Mouse (Mus musculus): Measurements from ENCODE around the gene Ccr4. TPM values are rescaled to one million over a fixed set of nuclear protein-coding genes. Genes with fewer than 3 reads are reported as not detected.

Gene Ccr4
- total RNA-seq (2021): not detected

DNA sequence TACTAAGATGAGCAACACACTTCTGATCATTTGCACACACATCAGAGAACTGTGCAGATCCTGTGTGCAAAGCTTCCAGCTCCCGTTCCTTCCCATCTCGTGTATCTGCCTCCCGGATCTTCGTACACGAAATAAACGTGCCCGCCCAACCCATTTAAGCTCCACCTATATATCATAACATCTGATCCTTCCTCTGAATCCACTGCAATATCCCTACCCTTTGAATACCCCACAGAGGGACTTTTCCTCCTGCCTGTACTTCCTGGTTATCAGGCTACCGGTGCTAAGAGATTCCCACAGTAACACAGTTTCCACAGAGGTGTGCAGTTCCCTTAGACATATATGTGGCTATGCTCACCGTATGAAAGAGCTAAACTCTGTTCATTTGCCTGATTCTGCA is at the start of gene Ccr4:
Ccr4 (minus strand) TSS at position 101 of the 400 bp plus-strand sequence.
- intact Hi-C loops (cut with DNase I): loop anchor here (5.0 kb wide), 1 partner anchor 77 kb away; no protein-coding TSS in a partner anchor
- no peak for DNase-seq

- no peak for DNase-seq
- intact Hi-C loops (cut with DNase I): no loop called here
Observed at GRCm38 (mm10) chr9:114553828-114554227, 49.1 kb upstream of the Ccr4 start.

GRCm38 (mm10) chr9:114550033-114550432 is 45.3 kb upstream of the Ccr4 start:
- DNase-seq: no peak
- intact Hi-C loops (cut with DNase I): no loop called here

DNA sequence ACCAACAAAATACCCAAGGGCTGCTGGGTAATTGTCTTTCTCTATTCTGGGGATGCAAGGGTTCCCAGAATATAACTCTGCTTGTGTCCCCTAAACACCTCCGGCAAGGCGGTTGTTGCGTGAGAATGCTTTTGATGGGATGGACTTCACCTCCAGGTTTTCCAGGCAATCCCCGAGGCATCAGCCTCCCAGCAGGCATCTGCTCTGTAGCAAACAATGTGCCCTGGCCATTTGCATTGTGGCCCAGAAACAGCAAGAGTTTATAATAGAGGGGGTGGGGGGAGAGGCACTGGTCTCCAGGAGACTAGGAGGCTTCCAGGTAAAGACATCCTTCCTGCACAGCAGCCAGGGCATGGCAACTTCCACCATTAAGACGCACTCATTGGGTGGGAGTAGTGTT is 44.4 kb upstream of the Ccr4 start:
- intact Hi-C loops (cut with DNase I): no loop called here
- no peak for DNase-seq

- intact Hi-C loops (cut with DNase I): no loop called here
- no peak for DNase-seq
Observed at GRCm38 (mm10) chr9:114548496-114548895, 43.8 kb upstream of the Ccr4 start.

- intact Hi-C loops (cut with DNase I): no loop called here
- DNase-seq: no peak
Observed at GRCm38 (mm10) chr9:114547643-114548077, 42.9 kb upstream of the Ccr4 start.

GRCm38 (mm10) chr9:114546765-114547164 is 42.0 kb upstream of the Ccr4 start:
- intact Hi-C loops (cut with DNase I): no loop called here

DNA sequence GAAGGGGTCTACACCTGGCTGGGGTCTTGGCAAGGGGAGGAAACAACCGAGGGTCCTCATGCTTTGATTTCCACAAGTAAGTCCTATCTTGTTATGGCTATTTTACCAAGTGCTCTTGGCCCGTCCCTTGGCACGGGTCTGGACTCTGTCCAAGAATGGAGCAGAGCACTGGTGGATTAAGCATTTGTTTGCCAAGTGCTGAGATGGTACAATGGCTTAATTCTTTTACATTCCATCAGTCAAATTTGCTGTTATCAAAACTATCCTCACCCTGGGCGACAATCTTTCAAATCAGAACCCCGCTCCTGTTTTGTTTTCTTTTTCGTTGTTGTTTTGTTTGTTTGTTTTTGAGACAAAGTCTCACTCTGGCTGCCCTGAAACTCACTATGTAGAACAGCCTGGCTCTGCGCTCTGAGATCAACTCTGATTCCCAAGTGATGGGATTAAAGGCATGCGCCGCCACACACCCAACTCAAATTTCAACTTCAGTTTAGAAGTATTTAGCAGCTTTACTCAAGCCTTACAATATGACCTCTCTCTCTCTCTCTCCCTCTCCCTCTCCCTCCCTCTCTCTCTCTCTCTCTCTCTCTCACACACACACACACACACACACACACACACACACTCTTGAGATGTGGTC is 40.2 kb upstream of the Ccr4 start:
- peak; percentile 41 for DNase-seq

More at GRCm38 (mm10) chr9:114546765-114547164, 42.0 kb upstream of the Ccr4 start:
- no peak for DNase-seq

DNA sequence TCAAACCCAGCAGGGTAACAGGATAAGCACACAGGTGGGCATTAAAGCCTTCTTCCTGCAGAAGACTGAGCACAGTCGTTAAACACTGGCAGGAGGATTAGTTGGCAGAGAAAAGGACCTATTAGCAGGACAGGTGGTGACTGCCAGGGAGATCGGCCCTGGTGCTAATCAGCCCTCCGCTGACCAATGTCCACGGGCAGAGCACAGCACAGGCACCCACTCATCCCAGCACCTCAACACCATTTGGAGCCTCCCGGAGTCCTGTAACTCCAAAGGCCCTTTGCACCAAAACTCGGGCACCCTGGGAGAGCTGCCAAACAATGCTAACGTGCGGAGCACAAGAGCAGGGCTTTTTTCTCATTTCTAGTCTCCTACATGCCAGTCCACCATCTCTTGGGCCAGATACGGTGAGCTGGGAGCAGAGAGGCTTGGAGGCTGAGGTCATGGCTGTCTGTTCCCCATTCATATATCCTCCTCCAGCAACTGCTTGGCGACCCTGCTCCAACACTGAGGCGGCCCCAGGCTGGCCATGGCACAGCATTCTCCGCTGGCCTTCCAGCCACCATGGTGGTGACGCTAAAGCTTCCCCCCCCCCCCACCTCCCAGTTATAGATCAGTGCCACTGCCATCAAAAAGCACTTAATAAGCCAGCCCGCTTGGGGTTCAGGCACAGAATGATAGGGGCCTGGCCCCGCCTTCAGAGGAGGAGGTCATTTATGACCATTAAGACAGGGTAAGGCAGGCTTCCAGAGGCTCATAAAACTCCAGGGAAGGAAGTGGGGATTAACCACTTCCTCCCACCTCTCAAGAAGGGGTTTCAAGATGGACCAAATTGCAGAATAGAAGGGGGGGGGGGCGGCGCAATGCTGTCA is 39.4 kb upstream of the Ccr4 start:
- peak; percentile 13 for DNase-seq
- intact Hi-C loops (cut with DNase I): no loop called here

More for the DNA sequence above, 40.2 kb upstream of the Ccr4 start:
- intact Hi-C loops (cut with DNase I): no loop called here

DNA sequence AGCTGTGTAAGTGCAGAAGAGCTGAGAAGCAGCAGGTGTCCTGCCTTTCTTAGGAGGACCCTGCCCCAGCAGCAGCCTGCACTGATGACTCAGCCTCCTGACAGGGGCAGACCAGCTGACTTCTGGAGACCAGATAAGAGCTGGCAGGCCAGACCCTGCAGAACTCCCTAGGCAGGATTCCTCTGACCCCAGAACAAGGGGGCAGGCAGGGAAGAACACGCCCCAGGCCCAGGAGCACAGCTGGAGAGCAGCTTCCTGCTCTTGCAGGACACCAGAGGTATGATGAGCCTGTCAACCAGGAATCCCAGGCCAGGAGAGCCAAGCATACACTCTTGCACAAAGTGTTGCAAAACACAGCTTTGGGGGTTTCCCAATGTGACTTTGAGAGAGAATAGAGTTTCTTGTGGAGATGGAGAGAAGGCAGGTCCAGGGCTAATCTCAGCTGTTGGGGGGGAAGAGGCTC is 36.6 kb upstream of the Ccr4 start:
- intact Hi-C loops (cut with DNase I): no loop called here

DNA sequence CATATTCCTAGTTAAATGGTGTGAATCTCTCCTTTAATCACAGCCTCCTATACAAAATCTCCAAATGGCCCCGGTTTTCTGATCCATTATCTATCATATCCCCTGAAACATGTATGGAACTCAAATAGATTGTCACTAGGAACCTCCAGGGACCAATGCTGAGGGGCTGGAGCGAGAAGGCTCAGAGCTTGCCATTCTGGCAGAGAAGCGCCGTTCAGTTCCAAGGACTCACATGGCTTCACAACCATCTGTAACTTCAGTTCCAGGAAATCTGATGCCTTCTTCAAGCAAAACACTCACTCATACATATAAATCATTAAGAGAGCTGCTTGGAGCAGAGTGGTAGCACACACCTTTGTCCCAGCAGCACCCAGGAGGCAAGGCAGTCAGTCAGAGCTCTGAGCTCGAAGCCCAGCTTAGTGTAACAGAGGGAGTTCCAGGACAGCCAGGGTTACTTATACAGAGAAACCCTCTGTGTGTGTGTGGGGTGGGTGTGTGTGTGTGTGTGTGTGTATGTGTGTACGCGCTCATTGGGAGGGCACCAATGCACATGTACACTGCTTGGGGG is 34.4 kb upstream of the Ccr4 start:
- intact Hi-C loops (cut with DNase I): no loop called here
- no peak for DNase-seq

More for the DNA sequence above, 36.6 kb upstream of the Ccr4 start:
- no peak for DNase-seq

DNA sequence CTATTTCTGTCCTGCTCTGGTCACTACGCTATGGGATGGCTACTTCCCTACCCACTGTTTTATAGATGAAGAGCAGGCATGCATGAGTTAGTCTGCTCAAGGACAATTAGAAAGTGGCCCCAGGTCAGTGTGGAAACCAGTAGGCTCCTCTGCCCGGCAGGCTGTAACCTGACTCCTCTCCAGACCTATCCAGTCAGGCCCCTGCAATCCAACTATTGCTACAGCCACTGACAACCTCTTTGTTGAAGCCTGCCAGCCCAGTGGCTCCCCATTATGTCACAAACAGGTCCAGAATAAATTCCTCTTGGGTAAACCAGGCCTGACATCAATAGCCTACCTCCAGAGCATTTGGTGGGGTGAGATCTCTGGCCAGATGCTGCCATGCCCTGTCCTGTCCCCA is 31.9 kb upstream of the Ccr4 start:
- no peak for DNase-seq
- intact Hi-C loops (cut with DNase I): no loop called here

GRCm38 (mm10) chr9:114534747-114535517 is 30.2 kb upstream of the Ccr4 start:
- intact Hi-C loops (cut with DNase I): no loop called here
- no peak for DNase-seq

DNA sequence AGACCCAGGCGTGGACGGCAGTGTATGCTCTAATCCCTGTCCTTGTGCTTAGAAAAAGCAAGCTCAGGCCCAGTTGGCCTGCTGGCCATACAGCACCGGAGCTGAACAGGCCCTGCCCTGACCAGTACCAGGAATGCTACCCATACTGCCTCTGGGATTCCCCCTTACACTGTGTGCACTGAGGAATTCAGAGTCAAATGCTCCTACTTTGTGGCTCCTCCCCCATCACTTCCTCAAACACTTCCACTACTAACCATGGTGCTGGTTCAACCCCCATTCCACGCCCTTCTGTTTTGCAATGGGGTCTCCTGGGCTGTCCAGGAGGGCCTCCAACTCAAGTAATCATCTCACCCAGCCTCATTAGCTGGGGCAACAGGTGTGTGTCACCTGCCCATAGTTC is 29.1 kb upstream of the Ccr4 start:
- no peak for DNase-seq
- intact Hi-C loops (cut with DNase I): no loop called here

DNA sequence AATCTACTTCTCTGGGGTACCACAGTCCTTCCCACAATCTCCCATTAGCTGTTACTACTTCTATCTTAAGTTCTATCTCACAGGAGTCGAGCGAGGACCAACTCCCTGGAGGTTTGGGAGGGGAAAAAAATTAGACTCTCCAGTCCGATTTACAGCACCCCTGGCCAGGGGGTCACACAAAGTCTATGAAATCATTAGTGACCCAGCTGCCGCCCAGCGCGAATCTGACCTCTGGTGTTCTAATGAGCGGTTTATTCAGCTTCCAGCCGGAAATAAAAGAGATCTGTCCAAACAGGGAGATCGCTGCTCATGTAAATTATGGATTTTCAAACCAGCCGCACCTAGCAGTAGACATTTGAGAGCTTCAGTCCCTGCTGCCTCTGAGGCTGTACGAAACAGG is 26.6 kb upstream of the Ccr4 start:
- no peak for DNase-seq
- intact Hi-C loops (cut with DNase I): no loop called here

- intact Hi-C loops (cut with DNase I): no loop called here
- DNase-seq: peak; percentile 38
Observed at GRCm38 (mm10) chr9:114528680-114529048, 23.9 kb upstream of the Ccr4 start.

- DNase-seq: peak; percentile 23
- intact Hi-C loops (cut with DNase I): no loop called here
Observed at GRCm38 (mm10) chr9:114527992-114528679, 23.4 kb upstream of the Ccr4 start.

GRCm38 (mm10) chr9:114527085-114527484 is 22.4 kb upstream of the Ccr4 start:
- peak; percentile 41 for DNase-seq
- intact Hi-C loops (cut with DNase I): no loop called here

- intact Hi-C loops (cut with DNase I): no loop called here
- no peak for DNase-seq
Observed at GRCm38 (mm10) chr9:114526581-114526980, 21.9 kb upstream of the Ccr4 start.

- intact Hi-C loops (cut with DNase I): no loop called here
- no peak for DNase-seq
Observed at GRCm38 (mm10) chr9:114525891-114526290, 21.2 kb upstream of the Ccr4 start.

Data from left cerebral cortex, postnatal 4 days (tissue).